Mouse (Mus musculus): ENCODE results near the gene Defb36.

Defb36 gene

GRCm38 (mm10) chr2:152604057-152604456 is at the start of gene Defb36:
Gene Defb36, plus strand, starts transcription at chr2:152604327.
- no peak for DNase-seq (ENCODE audit: low spot score in 2 of 2)

- DNase-seq (ENCODE audit: low spot score in 2 of 2) = no peak
Measured at GRCm38 (mm10) chr2:152556655-152557054, 47.5 kb upstream of the Defb36 start.

DNA sequence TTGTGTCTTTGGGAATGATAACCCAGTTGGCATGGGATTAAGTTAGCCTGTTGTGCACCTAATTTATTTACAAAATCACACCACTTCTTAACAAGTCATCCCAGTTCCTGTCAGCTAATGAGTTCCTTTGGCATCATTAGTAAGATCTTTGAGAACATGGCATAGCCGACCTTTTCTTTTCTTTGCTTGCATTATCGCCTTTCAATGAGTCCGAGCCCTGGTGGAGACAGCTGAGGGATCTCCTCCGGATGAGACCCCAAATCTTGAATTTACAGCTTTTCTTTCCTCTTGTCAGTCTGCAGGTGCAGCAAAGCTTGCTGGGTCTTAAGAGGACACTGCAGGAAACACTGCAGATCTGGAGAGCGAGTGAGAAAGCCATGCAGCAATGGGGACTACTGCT is 35.1 kb upstream of the Defb36 start, which contains the start of gene Gm17416:
Gm17416 (plus strand) TSS at position 301 of the 400 bp plus-strand sequence.
- DNase-seq (ENCODE audit: low spot score in 2 of 2) = no peak

DNA sequence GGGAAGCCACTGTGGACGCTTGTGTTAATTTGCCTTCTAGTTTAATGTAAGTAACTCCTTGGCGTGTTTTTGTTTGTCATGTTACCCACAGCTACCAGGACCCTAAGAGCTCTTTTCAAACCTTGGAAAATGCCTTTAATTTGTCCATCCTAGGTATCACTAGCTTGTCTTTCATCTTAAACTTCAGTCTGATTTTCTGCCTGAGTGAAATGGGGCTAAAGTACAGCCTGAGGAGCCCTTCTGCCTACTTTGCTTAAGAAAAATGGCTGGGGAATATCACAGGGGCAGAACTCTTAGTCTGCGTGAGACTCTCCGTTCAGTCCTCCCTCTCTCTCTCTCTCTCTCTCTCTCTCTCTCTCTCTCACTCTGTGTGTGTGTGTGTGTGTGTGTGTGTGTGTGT is 34.2 kb upstream of the Defb36 start:
- DNase-seq (ENCODE audit: low spot score in 2 of 2) = no peak

DNA sequence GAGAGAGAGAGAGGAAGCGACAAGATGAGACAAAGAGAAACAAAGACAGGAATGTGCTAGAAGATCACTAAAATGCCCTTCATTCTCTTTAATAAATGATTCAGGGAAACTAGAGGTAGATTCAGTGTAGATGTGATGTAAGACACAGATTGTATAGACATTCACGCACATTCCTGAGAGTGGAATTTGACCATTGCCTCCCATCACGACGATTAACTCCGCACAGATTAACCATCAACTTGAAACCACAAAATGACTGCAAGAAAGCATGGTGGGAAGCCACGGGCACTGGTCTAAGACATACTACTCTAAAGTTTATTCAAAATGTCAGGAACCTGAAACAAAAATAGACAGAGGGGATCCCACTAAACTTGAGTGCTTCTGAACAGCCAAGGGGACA is 33.8 kb upstream of the Defb36 start:
- DNase-seq (ENCODE audit: low spot score in 2 of 2) = no peak

- no peak for DNase-seq (ENCODE audit: low spot score in 2 of 2)
Measured at GRCm38 (mm10) chr2:152572114-152572794, 31.9 kb upstream of the Defb36 start, which contains the start of gene Defb21. Gene Defb21, plus strand, starts transcription at chr2:152572744.

- no peak for DNase-seq (ENCODE audit: low spot score in 2 of 2)
Measured at GRCm38 (mm10) chr2:152573484-152573883, 30.6 kb upstream of the Defb36 start.

- no peak for DNase-seq (ENCODE audit: low spot score in 2 of 2)
Measured at GRCm38 (mm10) chr2:152580107-152580506, 24.0 kb upstream of the Defb36 start, which contains the start of gene Defb19. Gene Defb19, minus strand, starts transcription at chr2:152580312.

- no peak for DNase-seq (ENCODE audit: low spot score in 2 of 2)
Measured at GRCm38 (mm10) chr2:152580612-152581011, 23.5 kb upstream of the Defb36 start.

- no peak for DNase-seq (ENCODE audit: low spot score in 2 of 2)
Measured at GRCm38 (mm10) chr2:152586926-152587560, 17.1 kb upstream of the Defb36 start.

GRCm38 (mm10) chr2:152588450-152588849 is 15.7 kb upstream of the Defb36 start:
- no peak for DNase-seq (ENCODE audit: low spot score in 2 of 2)

DNA sequence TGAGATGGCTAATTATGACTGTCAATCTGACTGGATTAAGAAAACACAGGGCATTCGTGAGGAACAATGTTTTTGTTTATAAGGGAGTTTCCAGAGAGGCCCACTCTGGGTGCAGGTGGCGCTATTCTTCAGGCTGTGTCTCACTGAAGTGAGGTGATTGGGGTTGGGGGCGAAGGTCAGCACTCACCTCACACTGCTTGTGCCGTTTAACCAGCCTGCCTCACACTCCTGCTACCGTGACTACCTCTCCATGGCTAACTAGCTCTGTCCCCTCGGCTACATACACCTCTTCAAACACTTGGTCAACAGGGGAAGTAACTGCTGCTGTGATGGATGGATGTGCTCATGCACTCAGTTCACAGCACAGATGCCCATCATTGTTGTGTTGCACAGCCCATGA is 15.1 kb upstream of the Defb36 start:
- no peak for DNase-seq (ENCODE audit: low spot score in 2 of 2)

DNA sequence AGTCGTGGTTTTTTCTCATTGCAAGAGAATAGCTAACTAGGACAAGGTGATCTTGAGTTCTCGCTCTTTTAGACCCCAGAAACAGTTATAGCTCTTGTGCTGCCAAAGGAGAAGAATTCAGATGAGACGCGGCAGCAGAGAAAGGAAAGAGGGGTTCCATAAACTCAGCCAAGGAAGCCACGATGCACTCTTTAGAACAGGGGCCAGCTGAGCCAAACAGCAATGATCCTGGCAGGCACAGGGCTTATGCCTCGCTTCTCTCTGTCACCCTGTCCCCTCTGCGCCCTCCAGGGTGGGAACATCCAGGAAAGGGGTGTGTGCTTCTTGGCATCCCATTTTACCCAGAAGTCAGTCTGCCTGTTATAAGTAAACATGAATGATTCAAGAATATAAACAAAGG is 4.8 kb upstream of the Defb36 start, which contains the start of gene Defb45:
Defb45 (minus strand) TSS at position 101 of the 400 bp plus-strand sequence.
- DNase-seq (ENCODE audit: low spot score in 2 of 2) = no peak

GRCm38 (mm10) chr2:152600076-152600475 is 4.1 kb upstream of the Defb36 start:
- no peak for DNase-seq (ENCODE audit: low spot score in 2 of 2)

DNA sequence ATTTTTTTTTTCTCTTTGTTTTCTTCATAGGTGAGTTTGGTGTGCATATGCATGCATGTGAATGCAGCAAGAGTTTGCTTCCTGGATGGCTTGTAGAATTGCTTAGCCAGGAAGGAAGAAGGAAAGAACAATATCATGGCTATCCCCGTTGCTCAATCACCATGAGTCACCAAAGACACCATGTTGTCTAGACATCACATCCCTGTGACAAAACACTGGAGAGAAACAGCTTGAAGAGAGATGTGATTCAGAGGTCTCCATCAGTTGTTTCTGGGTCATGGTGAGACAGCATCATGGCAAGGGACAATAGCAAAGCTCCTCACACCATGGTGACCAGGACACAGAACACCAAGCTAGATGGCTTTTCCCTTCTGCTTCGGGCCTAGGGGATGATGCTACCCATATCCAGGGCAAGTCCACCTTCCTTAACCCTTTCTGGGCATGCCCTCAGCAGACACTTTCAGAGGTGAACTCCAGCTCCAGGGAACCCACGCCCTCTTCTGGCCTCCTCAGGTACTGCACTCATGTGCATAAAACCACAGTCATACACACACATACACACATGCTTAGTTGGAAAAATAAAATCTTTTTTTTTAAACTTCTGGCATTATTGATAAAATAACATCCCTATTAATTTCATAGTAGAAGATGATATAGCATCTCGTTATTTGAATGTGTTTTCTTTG is 2.7 kb upstream of the Defb36 start:
- no peak for DNase-seq (ENCODE audit: low spot score in 2 of 2)

DNA sequence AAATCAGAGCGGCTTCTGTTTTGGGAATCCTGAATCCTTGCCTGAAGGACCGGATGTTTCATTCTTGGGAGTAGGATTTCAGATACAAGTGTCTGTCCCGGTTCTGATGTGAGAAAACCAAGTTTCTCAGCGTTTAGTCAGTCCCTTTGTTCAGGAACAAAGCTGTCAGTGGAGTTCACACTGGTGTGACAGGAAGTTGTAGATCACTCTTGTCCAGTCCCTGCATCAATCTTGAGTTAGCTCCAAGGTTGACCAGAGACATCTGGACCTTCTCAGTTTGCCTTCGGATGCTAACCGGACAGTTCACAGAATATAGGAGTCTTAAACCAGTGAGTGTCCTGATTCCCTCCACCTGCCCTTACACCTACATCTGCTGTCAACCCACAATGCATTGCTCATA is 3.6 kb downstream of the Defb36 start:
- DNase-seq (ENCODE audit: low spot score in 2 of 2) = no peak

GRCm38 (mm10) chr2:152608719-152609118 is 4.6 kb downstream of the Defb36 start:
- DNase-seq (ENCODE audit: low spot score in 2 of 2) = no peak

- DNase-seq (ENCODE audit: low spot score in 2 of 2) = no peak
Measured at GRCm38 (mm10) chr2:152612193-152612592, 8.1 kb downstream of the Defb36 start.

- peak; percentile 25 to 27 for DNase-seq (ENCODE audit: low spot score in 2 of 2)
Measured at GRCm38 (mm10) chr2:152615563-152615962, 11.4 kb downstream of the Defb36 start.

DNA sequence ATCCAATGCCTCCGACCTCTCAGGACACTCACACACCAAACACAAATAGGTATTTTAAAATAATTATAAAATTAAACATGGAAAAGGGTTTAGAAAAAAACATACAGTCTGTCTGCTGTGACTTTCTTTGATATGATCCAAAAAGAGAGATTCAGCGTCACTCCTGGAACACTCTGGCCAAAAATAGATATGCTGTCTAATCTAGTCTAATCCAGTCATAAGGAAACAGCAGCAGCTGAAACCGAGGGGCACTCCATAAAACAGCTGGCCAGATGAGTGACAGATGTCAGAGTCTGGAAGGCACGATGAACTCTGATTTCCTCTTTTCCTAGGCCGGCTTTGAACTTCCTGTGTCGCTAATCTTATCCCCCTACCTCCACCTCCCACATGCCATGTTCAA is 12.3 kb downstream of the Defb36 start:
- no peak for DNase-seq (ENCODE audit: low spot score in 2 of 2)

GRCm38 (mm10) chr2:152617374-152617773 is 13.2 kb downstream of the Defb36 start:
- no peak for DNase-seq (ENCODE audit: low spot score in 2 of 2)

GRCm38 (mm10) chr2:152620367-152621134 is 16.4 kb downstream of the Defb36 start:
- DNase-seq (ENCODE audit: low spot score in 2 of 2) = peak in 1 of 2 experiments; percentile 7
